10 mouse cellular contexts compared by ENCODE assay signal in the genomic region with DNA sequence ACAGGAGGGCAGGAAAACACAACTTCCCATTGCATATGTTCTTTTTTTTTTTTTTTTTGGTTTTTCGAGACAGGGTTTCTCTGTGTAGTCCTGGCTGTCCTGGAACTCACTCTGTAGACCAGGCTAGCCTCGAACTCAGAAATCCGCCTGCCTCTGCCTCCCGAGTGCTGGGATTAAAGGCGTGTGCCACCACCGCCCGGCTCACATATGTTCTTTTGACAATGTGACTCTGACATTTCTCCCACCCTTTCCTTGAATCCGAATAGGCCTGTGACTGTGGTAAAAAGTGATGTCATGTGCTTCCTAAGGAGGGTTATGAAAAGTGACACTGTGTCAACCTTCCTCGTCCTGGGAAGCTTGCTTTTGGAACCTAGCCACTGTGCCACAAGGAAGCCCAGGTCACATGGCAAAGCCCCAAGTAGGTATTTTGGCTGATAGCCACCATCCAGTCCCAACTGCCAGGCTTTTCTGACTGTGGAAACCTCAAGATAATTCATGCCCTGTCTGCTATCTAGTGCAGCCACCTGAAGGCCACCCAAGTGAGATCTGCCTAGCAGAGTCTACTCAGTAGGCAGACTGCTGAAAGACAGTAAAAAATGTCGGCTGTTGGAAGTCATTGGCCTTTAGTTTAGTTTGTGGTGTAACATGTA. TPM values are rescaled to one million over a fixed set of nuclear protein-coding genes. Genes with fewer than 3 reads are reported as not detected.
DNase-seq lines count a peak whose midpoint lies in the region; ATAC-seq and TF ChIP-seq lines count a peak whose summit lies in the region.
"Had no signal": no experiment of that assay in that cellular context is flagged by ENCODE, and none has a peak within 500 bp of the region (broad histone marks: within the 10 kb centered on the region; RNA-seq: fewer than 3 reads in every experiment).

No protein-coding gene starts in this region.

- no peak for TF ChIP-seq CTCF in MEL (IDR thresholded peaks at IDR 0.05 in 2 of 3, conservative IDR thresholded peaks at IDR 0.05 in 1 of 3; ENCODE audit: control insufficient read depth in 1 of 3, insufficient read depth in 1 of 3, low read depth in 2 of 3, low read length in 3 of 3, poor library complexity in 1 of 3, severe bottlenecking in 1 of 3)

- ATAC-seq in erythroid progenitor cell, adult 5-6 weeks (replicated peaks; ENCODE audit: low FRiP score, poor library complexity, severe bottlenecking) = peak; percentile 95
- ATAC-seq in forebrain, embryonic 15.5 days (replicated peaks) = no peak
- ATAC-seq: Patski had no signal

- no peaks in the 10 kb centered on the region for H3K79me2 ChIP-seq in MEL (ENCODE audit: control insufficient read depth, insufficient read depth, low read length, poor library complexity)

- H3K9ac ChIP-seq in MEL (ENCODE audit: control insufficient read depth, low read depth, low read length, poor library complexity, severe bottlenecking) = peak overlapping the region; percentile 10
- no peak overlapping the region for H3K9ac ChIP-seq in forebrain, embryonic 15.5 days (replicated peaks)

- peak; percentile 89 for DNase-seq in MEL (ENCODE audit: low read depth, low spot score)
- peak; percentile 31 for DNase-seq in adrenal gland, postnatal 25 days
- DNase-seq in lung, adult 18-20 months = peak; percentile 63 to 74
- no peak for DNase-seq in thymus, postnatal 25 days
- DNase-seq in layer of hippocampus, adult 8-10 months (ENCODE audit: low spot score in 2 of 2) = no peak
- DNase-seq: midbrain, embryonic 14.5 days; thymus, postnatal 14 days had no signal

- TF ChIP-seq EP300 in MEL (IDR thresholded peaks at IDR 0.05; ENCODE audit: low read depth in 1 of 2, low read length in 2 of 2) = peak; percentile 97 to 99

- H3K27ac ChIP-seq in MEL (ENCODE audit: control insufficient read depth, low read depth, low read length) = peak overlapping the region; percentile 68
- H3K27ac ChIP-seq in forebrain, embryonic 15.5 days (replicated peaks) = no peak overlapping the region

- no peak for TF ChIP-seq RAD21 in MEL (IDR thresholded peaks at IDR 0.05; ENCODE audit: low read depth, low read length)

- H3K4me1 ChIP-seq in MEL (ENCODE audit: control insufficient read depth in 1 of 2, insufficient read depth in 2 of 2, low read length in 2 of 2) = peaks cover 12 to 23% of the 10 kb centered on the region in 2 experiments
- H3K4me1 ChIP-seq in forebrain, embryonic 15.5 days = no peaks in the 10 kb centered on the region

- H3K36me3 ChIP-seq in MEL (ENCODE audit: control insufficient read depth in 1 of 2, insufficient read depth in 2 of 2, low read length in 2 of 2) = peaks cover 0 to 11% of the 10 kb centered on the region in 2 experiments; a peak in 2 of 4 replicates
- no peaks in the 10 kb centered on the region for H3K36me3 ChIP-seq in forebrain, embryonic 15.5 days

- no peak overlapping the region for H3K4me3 ChIP-seq in MEL (ENCODE audit: control insufficient read depth in 1 of 2, insufficient read depth in 1 of 2, low read depth in 2 of 2, low read length in 2 of 2)
- H3K4me3 ChIP-seq in forebrain, embryonic 15.5 days = no peak overlapping the region

- H3K9me3 ChIP-seq in MEL (replicated peaks; ENCODE audit: insufficient read depth, low read length) = no peaks in the 10 kb centered on the region
- no peaks in the 10 kb centered on the region for H3K9me3 ChIP-seq in forebrain, embryonic 15.5 days

- TF ChIP-seq POLR2A in MEL (IDR thresholded peaks at IDR 0.05; ENCODE audit: control insufficient read depth in 1 of 2, insufficient read depth in 1 of 2, low read depth in 1 of 2, low read length in 2 of 2, poor library complexity in 1 of 2) = no peak

- WGBS in forebrain, embryonic 15.5 days = 87% methylated on average over 10 of the region's 10 CpGs

- H3K4me2 ChIP-seq in forebrain, embryonic 15.5 days (replicated peaks) = no peak overlapping the region

- H3K27me3 ChIP-seq in MEL (ENCODE audit: control insufficient read depth in 1 of 2, insufficient read depth in 2 of 2, low read length in 2 of 2) = no peaks in the 10 kb centered on the region
- H3K27me3 ChIP-seq in forebrain, embryonic 15.5 days = no peaks in the 10 kb centered on the region
- H3K27me3 ChIP-seq: Patski had no signal

TF ChIP-seq in MEL, 35 proteins besides CTCF, POLR2A, EP300 and RAD21:
- TF ChIP-seq KAT2A (conservative IDR thresholded peaks at IDR 0.05; ENCODE audit: low read depth, low read length) (peak; percentile 38; the same call in 1 of the 2 replicates), TAL1 (IDR thresholded peaks at IDR 0.05; ENCODE audit: low read length) (peak; percentile 99), MXI1 (IDR thresholded peaks at IDR 0.05; ENCODE audit: low read depth, low read length) (peak; percentile 75), ZNF384 (IDR thresholded peaks at IDR 0.05; ENCODE audit: low read depth, low read length) (peak; percentile 53), ZMIZ1 (IDR thresholded peaks at IDR 0.05; ENCODE audit: low read depth, low read length) (no peak), MAX (IDR thresholded peaks at IDR 0.05; ENCODE audit: low read length) (peak; percentile 64), POLR2AphosphoS2 (IDR thresholded peaks at IDR 0.05; ENCODE audit: low read length) (peak; percentile 63; the same call in 1 of the 2 replicates), TBP (IDR thresholded peaks at IDR 0.05; ENCODE audit: low read depth, low read length) (no peak), SMC3 (IDR thresholded peaks at IDR 0.05; ENCODE audit: low read depth, low read length) (no peak), HCFC1 (IDR thresholded peaks at IDR 0.05; ENCODE audit: low read depth, low read length) (no peak), MAZ (IDR thresholded peaks at IDR 0.05; ENCODE audit: low read depth, low read length) (no peak), TCF12 (IDR thresholded peaks at IDR 0.05; ENCODE audit: low read depth, low read length) (peak; percentile 97), RCOR1 (IDR thresholded peaks at IDR 0.05; ENCODE audit: low read depth, low read length) (peak; percentile 83; the same call in 1 of the 2 replicates), ELF1 (IDR thresholded peaks at IDR 0.05; ENCODE audit: low read depth, low read length) (no peak), MAFK (IDR thresholded peaks at IDR 0.05; ENCODE audit: borderline replicate concordance, low read depth, low read length) (no peak; the same call in 1 of the 2 replicates), GABPA (IDR thresholded peaks at IDR 0.05; ENCODE audit: low read depth, low read length) (no peak), MYB (IDR thresholded peaks at IDR 0.05; ENCODE audit: low read depth, low read length) (peak; percentile 89), USF2 (IDR thresholded peaks at IDR 0.05; ENCODE audit: borderline replicate concordance in 1 of 2, insufficient read depth in 1 of 2, low read depth in 1 of 2, low read length in 2 of 2) (0 out of 4 replicates have a peak, but pooled peaks of 1 of the 2 experiments have one; percentile 40), MYC (IDR thresholded peaks at IDR 0.05; ENCODE audit: low read depth, low read length) (0 out of 2 replicates have a peak, but pooled peaks have one; percentile 60), NRF1 (IDR thresholded peaks at IDR 0.05; ENCODE audit: insufficient read depth, low read depth, low read length, poor library complexity, severe bottlenecking) (no peak), USF1 (IDR thresholded peaks at IDR 0.05; ENCODE audit: low read depth, low read length) (peak; percentile 90), E2F4 (IDR thresholded peaks at IDR 0.05; ENCODE audit: borderline replicate concordance, low read depth, low read length) (no peak), BHLHE40 (IDR thresholded peaks at IDR 0.05; ENCODE audit: borderline replicate concordance, low read depth, low read length) (peak; percentile 60; the same call in 1 of the 2 replicates), SIN3A (IDR thresholded peaks at IDR 0.05; ENCODE audit: low read length) (peak; percentile 73), ZKSCAN1 (IDR thresholded peaks at IDR 0.05; ENCODE audit: low read depth, low read length) (no peak), ZC3H11A (IDR thresholded peaks at IDR 0.05; ENCODE audit: low read depth, low read length) (no peak), CHD1 (IDR thresholded peaks at IDR 0.05; ENCODE audit: low read depth, low read length) (no peak), CHD2 (IDR thresholded peaks at IDR 0.05; ENCODE audit: low read length) (no peak; the same call in 1 of the 2 replicates), UBTF (IDR thresholded peaks at IDR 0.05; ENCODE audit: borderline replicate concordance, insufficient read depth, low read depth, low read length) (no peak), POLR2AphosphoS5 (IDR thresholded peaks at IDR 0.05; ENCODE audit: borderline replicate concordance, low read depth, low read length) (no peak), NELFE (IDR thresholded peaks at IDR 0.05; ENCODE audit: low read depth, low read length) (no peak), JUND (IDR thresholded peaks at IDR 0.05; ENCODE audit: low read depth, low read length) (0 out of 2 replicates have a peak, but pooled peaks have one; percentile 40), ETS1 (IDR thresholded peaks at IDR 0.05; ENCODE audit: low read depth, low read length) (peak; percentile 94), MEF2A (IDR thresholded peaks at IDR 0.05; ENCODE audit: extremely low read depth, insufficient replicate concordance, low read depth, low read length, poor library complexity, severe bottlenecking) (no peak), GATA1 (IDR thresholded peaks at IDR 0.05; ENCODE audit: low read depth, low read length) (peak; percentile 94)

RNA-seq across cellular contexts. Expression of a gene that starts 8.5 kb away (rescaled TPM):
- 9.2 and 9.6 TPM in 2 replicates for total RNA-seq in MEL (2012; rRNA removed)
- polyA plus RNA-seq in MEL (2012; ENCODE audit: insufficient read depth in 1 of 2, insufficient read length in 2 of 2, low read depth in 1 of 2, low replicate concordance in 2 of 2, missing spikeins in 1 of 2) = 10 to 100 TPM in 1 of 2 experiments, not detected in 1; 10.6 TPM
- 94.9 and 113 TPM in 2 replicates for total RNA-seq in adrenal gland, postnatal 25 days (2021)
- 18.4 and 27.2 TPM in 2 replicates for total RNA-seq in erythroid progenitor cell, adult 5-6 weeks (2015; ENCODE audit: low replicate concordance)
- total RNA-seq in erythroid progenitor cell, adult 5-6 weeks (2017; ENCODE audit: low replicate concordance) = 21.6 and 27.0 TPM in 2 replicates
- 15.8 and 16.7 TPM in 2 replicates for polyA plus RNA-seq in forebrain, embryonic 15.5 days (2015; fragmentation: Nextera tagmentation; extraction: Ambion mirVana)
- 100 to 1,000 TPM in 1 of 4 experiments, 10 to 100 TPM in 3; 79.1 to 102 (median 92.1) TPM for total RNA-seq in layer of hippocampus, adult 8-10 months (2022)

Comparison
In these comparisons a context has a peak if more than half of its experiments do, and no peak if none do; other contexts are left out.
1. DNase-seq: peak in MEL (single experiment), adrenal gland, postnatal 25 days (single experiment) and lung, adult 18-20 months (2 of 2); none in thymus, postnatal 25 days (single experiment) and layer of hippocampus, adult 8-10 months (0 of 2).